Mouse (Mus musculus) bone marrow, adult 2 months (tissue): ENCODE measurements around the gene Mllt6. TPM values are rescaled to one million over a fixed set of nuclear protein-coding genes. Genes with fewer than 3 reads are reported as not detected.
A peak's percentile ranks its signal among the peaks of the same experiment; 100 is the strongest.

ENCODE experiments used
- H3K27ac ChIP-seq: fragments of 200-500 bp; 2 replicates; pipeline ENCODE4 v1.5.1; 2012; ENCODE audit warnings: low read depth, mild to moderate bottlenecking, control low read depth, inconsistent platforms, low read length; ENCODE audit not compliant: control insufficient read depth, poor library complexity, insufficient read depth
- H3K4me1 ChIP-seq: fragments of 200-500 bp; 2 replicates; pipeline ENCODE4 v1.6.1; 2011; ENCODE audit warnings: low read length; ENCODE audit not compliant: control insufficient read depth, insufficient read depth
- H3K4me3 ChIP-seq: fragments of 200-500 bp; replicated peaks from 2 replicates; pipeline ENCODE3; 2011; ENCODE audit warnings: mild to moderate bottlenecking, low read depth, low read length, control low read depth; ENCODE audit not compliant: control insufficient read depth
- CTCF ChIP-seq: fragments of 200-500 bp; IDR thresholded peaks from 2 replicates; pipeline ENCODE4 v1.5.1; 2011; ENCODE audit warnings: low read length, control low read depth; ENCODE audit not compliant: control insufficient read depth, insufficient read depth
- POLR2A ChIP-seq: fragments of 200-500 bp; IDR thresholded peaks from 2 replicates; pipeline ENCODE4 v1.6.1; 2011; ENCODE audit warnings: low read depth, mild to moderate bottlenecking, control low read depth, low read length, borderline replicate concordance; ENCODE audit not compliant: control insufficient read depth
- WGBS: fragments of 180-500 bp; shearing (Covaris S2); methylation state at CpG from one replicate; pipeline ENCODE4 v1.1.7; 2018; 5-methylcytosine and 5-hydroxymethylcytosine counted together
- polyA plus RNA-seq: library from polyadenylated mRNA; stranded (reverse); fragments of >200 nt; gene quantifications from 2 replicates; pipeline ENCODE4 v1.2.4, GENCODE M21; 2011; ENCODE audit warnings: low replicate concordance; ENCODE audit not compliant: missing spikeins, insufficient read depth, insufficient read length

Mllt6 gene
- polyA plus RNA-seq, 1 experiment = 23.7 TPM

GRCm38 (mm10) chr11:97661648-97662133 lies 1.5 kb upstream of the Mllt6 start:
- TF ChIP-seq CTCF (no peak), POLR2A (no peak)
- WGBS = under 1% methylated on average over 20 of the region's 20 CpGs
- peaks cover 1% of the 10 kb centered on the region; the same call in 1 of the 2 replicates for H3K4me1 ChIP-seq
- H3K27ac ChIP-seq = peak overlapping the region; percentile 82
- peak overlapping the region; percentile 39 for H3K4me3 ChIP-seq

- no peak for TF ChIP-seq POLR2A
- TF ChIP-seq CTCF = no peak
- H3K4me3 ChIP-seq = peak overlapping the region; percentile 62
- H3K4me1 ChIP-seq = no peaks in the 10 kb centered on the region; the same call in 1 of the 2 replicates
- 1% methylated on average over 21 of the region's 21 CpGs for WGBS
- H3K27ac ChIP-seq = peak overlapping the region; percentile 82
These were observed 864 bp upstream of the Mllt6 start for GRCm38 (mm10) chr11:97662207-97662892.

GRCm38 (mm10) chr11:97663528-97664338 lies 519 bp downstream of the Mllt6 start:
- TF ChIP-seq CTCF (no peak), POLR2A (no peak)
- H3K4me1 ChIP-seq = no peaks in the 10 kb centered on the region; the same call in 1 of the 2 replicates
- H3K4me3 ChIP-seq = peak overlapping the region; percentile 68
- peak overlapping the region; percentile 29; the same call in 1 of the 2 replicates for H3K27ac ChIP-seq
- whole genome bisulfite sequencing = 2% methylated on average over 41 of the region's 57 CpGs

- TF ChIP-seq CTCF (no peak), POLR2A (no peak)
- Histone ChIP-seq H3K27ac (no peak overlapping the region), H3K4me3 (peak overlapping the region; percentile 41), H3K4me1 (no peaks in the 10 kb centered on the region; the same call in 1 of the 2 replicates)
- WGBS = 4% methylated on average over 8 of the region's 8 CpGs
These were observed 1.1 kb downstream of the Mllt6 start for GRCm38 (mm10) chr11:97664339-97664665.

- H3K4me3 ChIP-seq = peak overlapping the region; percentile 33
These were observed 1.6 kb downstream of the Mllt6 start for GRCm38 (mm10) chr11:97664771-97665240.

GRCm38 (mm10) chr11:97665431-97665830 lies 2.2 kb downstream of the Mllt6 start:
- no peak for TF ChIP-seq CTCF
- TF ChIP-seq POLR2A = no peak
- Histone ChIP-seq H3K4me1 (no peaks in the 10 kb centered on the region; the same call in 1 of the 2 replicates), H3K4me3 (no peak overlapping the region), H3K27ac (no peak overlapping the region)
- WGBS = 89% methylated on average over 13 of the region's 13 CpGs

More at GRCm38 (mm10) chr11:97664771-97665240, 1.6 kb downstream of the Mllt6 start:
- WGBS = 18% methylated on average over 6 of the region's 6 CpGs
- no peak overlapping the region for H3K27ac ChIP-seq
- H3K4me1 ChIP-seq = no peaks in the 10 kb centered on the region; the same call in 1 of the 2 replicates
- TF ChIP-seq CTCF (no peak; the same call in 1 of the 2 replicates), POLR2A (no peak)

GRCm38 (mm10) chr11:97666221-97666620 lies 3.0 kb downstream of the Mllt6 start:
- no peaks in the 10 kb centered on the region for H3K4me1 ChIP-seq
- no peak for TF ChIP-seq POLR2A
- 0 out of 2 replicates have a peak, but pooled peaks have one; percentile 7 for TF ChIP-seq CTCF
- WGBS = 83% methylated on average over 7 of the region's 7 CpGs
- no peak overlapping the region for H3K4me3 ChIP-seq
- H3K27ac ChIP-seq = no peak overlapping the region

GRCm38 (mm10) chr11:97666794-97667193 lies 3.6 kb downstream of the Mllt6 start:
- 80% methylated on average over 15 of the region's 15 CpGs for WGBS
- H3K27ac ChIP-seq = no peak overlapping the region
- TF ChIP-seq POLR2A (no peak), CTCF (no peak)
- no peaks in the 10 kb centered on the region for H3K4me1 ChIP-seq
- no peak overlapping the region for H3K4me3 ChIP-seq
